Mouse (Mus musculus) liver, embryonic 15.5 days (tissue): ENCODE measurements at regions not wholly inside any gene's neighbourhood (a gene's known extent, or its start where the extent isn't known, plus 50 kb on each side); places are given as distances from the start of the nearest gene placed in this dataset.

Experiments
- ATAC-seq: fragments of 200-750 bp; cut with Nextera tagmentation; 2 replicates; pipeline ENCODE4 v1.8.0; 2017; ENCODE audit warnings: moderate number of reproducible peaks, mild to moderate bottlenecking, moderate library complexity; ENCODE audit not compliant: insufficient read depth
- H3K27ac ChIP-seq: fragments of 300-500 bp; sonication (generic); replicated peaks from 2 replicates; pipeline ENCODE4 v1.5.1; 2015; ENCODE audit warnings: mild to moderate bottlenecking, inconsistent platforms
- H3K27me3 ChIP-seq: fragments of 300-500 bp; sonication (generic); 2 replicates; pipeline ENCODE4 v1.6.1; 2015; ENCODE audit warnings: mild to moderate bottlenecking, inconsistent platforms
- H3K36me3 ChIP-seq: fragments of 300-500 bp; sonication (generic); replicated peaks from 2 replicates; pipeline ENCODE4 v1.6.1; 2015; ENCODE audit warnings: moderate library complexity, mild to moderate bottlenecking, inconsistent platforms
- H3K4me1 ChIP-seq: fragments of 300-500 bp; sonication (generic); replicated peaks from 2 replicates; pipeline ENCODE4 v1.6.1; 2015; ENCODE audit warnings: inconsistent platforms
- H3K4me2 ChIP-seq: fragments of 300-500 bp; sonication (generic); 2 replicates; pipeline ENCODE4 v1.6.1; 2015; ENCODE audit warnings: moderate library complexity, mild to moderate bottlenecking, inconsistent platforms
- H3K4me3 ChIP-seq: fragments of 300-500 bp; sonication (generic); replicated peaks from 2 replicates; pipeline ENCODE4 v1.5.1; 2015; ENCODE audit warnings: mild to moderate bottlenecking, inconsistent platforms
- H3K9ac ChIP-seq: fragments of 300-500 bp; sonication (generic); 2 replicates; pipeline ENCODE4 v1.6.1; 2015; ENCODE audit warnings: moderate library complexity, mild to moderate bottlenecking, inconsistent platforms
- H3K9me3 ChIP-seq: fragments of 300-500 bp; sonication (generic); replicated peaks from 2 replicates; pipeline ENCODE4 v1.6.1; 2016; ENCODE audit warnings: inconsistent platforms
- WGBS: fragments of 180-500 bp; shearing (Covaris S2); methylation state at CpG from one replicate; pipeline ENCODE4 v1.1.7; 2015; ENCODE audit warnings: mixed read lengths; ENCODE audit not compliant: insufficient replicate concordance; 5-methylcytosine and 5-hydroxymethylcytosine counted together

- no peak overlapping the region for H3K4me2 ChIP-seq
- H3K36me3 ChIP-seq, result no peaks in the 10 kb centered on the region
- ATAC-seq, result no peak
- 58% methylated on average over 10 of the region's 10 CpGs for WGBS
- H3K4me1 ChIP-seq, result peaks cover 13% of the 10 kb centered on the region
- no peaks in the 10 kb centered on the region for H3K9me3 ChIP-seq
- H3K27ac ChIP-seq, result peak overlapping the region; percentile 29; the same call in 1 of the 2 replicates
- H3K27me3 ChIP-seq, result no peaks in the 10 kb centered on the region
- H3K9ac ChIP-seq, result no peak overlapping the region
- H3K4me3 ChIP-seq, result no peak overlapping the region
Observed at GRCm38 (mm10) chr13:37598165-37598775, 179.9 kb upstream of the Rreb1 start.

- Histone ChIP-seq H3K4me1 (peaks cover 11% of the 10 kb centered on the region), H3K9me3 (no peaks in the 10 kb centered on the region), H3K4me2 (no peak overlapping the region), H3K36me3 (no peaks in the 10 kb centered on the region), H3K27ac (no peak overlapping the region), H3K27me3 (no peaks in the 10 kb centered on the region), H3K4me3 (no peak overlapping the region), H3K9ac (no peak overlapping the region)
- no peak for ATAC-seq
- WGBS, result 67% methylated on average over 1 of the region's 1 CpGs
Observed at GRCm38 (mm10) chr13:37599679-37600078, 178.5 kb upstream of the Rreb1 start.

- H3K9me3 ChIP-seq, result no peaks in the 10 kb centered on the region
- no peak overlapping the region for H3K27ac ChIP-seq
- no peak overlapping the region for H3K4me3 ChIP-seq
- H3K9ac ChIP-seq, result no peak overlapping the region
- no peak for ATAC-seq
- H3K4me2 ChIP-seq, result no peak overlapping the region
- 45% methylated on average over 9 of the region's 9 CpGs for WGBS
- H3K27me3 ChIP-seq, result no peaks in the 10 kb centered on the region
- peaks cover 10% of the 10 kb centered on the region for H3K4me1 ChIP-seq
- no peaks in the 10 kb centered on the region for H3K36me3 ChIP-seq
Observed at GRCm38 (mm10) chr13:37600172-37600571, 178.0 kb upstream of the Rreb1 start.

GRCm38 (mm10) chr13:37601068-37601467, 177.1 kb upstream of the Rreb1 start:
- H3K36me3 ChIP-seq, result no peaks in the 10 kb centered on the region
- WGBS, result 47% methylated on average over 7 of the region's 7 CpGs
- ATAC-seq, result no peak
- H3K4me3 ChIP-seq, result no peak overlapping the region
- no peak overlapping the region for H3K27ac ChIP-seq
- H3K9me3 ChIP-seq, result no peaks in the 10 kb centered on the region
- H3K4me1 ChIP-seq, result peaks cover 10% of the 10 kb centered on the region
- no peak overlapping the region for H3K4me2 ChIP-seq
- no peaks in the 10 kb centered on the region for H3K27me3 ChIP-seq
- no peak overlapping the region for H3K9ac ChIP-seq

- Histone ChIP-seq H3K36me3 (no peaks in the 10 kb centered on the region), H3K4me1 (peaks cover 7% of the 10 kb centered on the region; the same call in 1 of the 2 replicates), H3K9ac (no peak overlapping the region), H3K4me3 (no peak overlapping the region), H3K9me3 (no peaks in the 10 kb centered on the region), H3K4me2 (no peak overlapping the region), H3K27me3 (no peaks in the 10 kb centered on the region), H3K27ac (no peak overlapping the region)
- WGBS, result 56% methylated on average over 4 of the region's 4 CpGs
- no peak for ATAC-seq
Observed at GRCm38 (mm10) chr13:37602256-37602655, 175.9 kb upstream of the Rreb1 start.

- Histone ChIP-seq H3K36me3 (no peaks in the 10 kb centered on the region), H3K9me3 (no peaks in the 10 kb centered on the region), H3K4me3 (no peak overlapping the region), H3K4me2 (no peak overlapping the region), H3K27ac (no peak overlapping the region), H3K9ac (no peak overlapping the region), H3K27me3 (no peaks in the 10 kb centered on the region), H3K4me1 (no peaks in the 10 kb centered on the region)
- WGBS, result 44% methylated on average over 8 of the region's 8 CpGs
- ATAC-seq, result no peak
Observed at GRCm38 (mm10) chr13:37603226-37603994, 174.8 kb upstream of the Rreb1 start.

GRCm38 (mm10) chr13:37606250-37606649, 171.9 kb upstream of the Rreb1 start:
- Histone ChIP-seq H3K9me3 (no peaks in the 10 kb centered on the region), H3K4me3 (no peak overlapping the region), H3K9ac (no peak overlapping the region), H3K36me3 (no peaks in the 10 kb centered on the region), H3K4me1 (no peaks in the 10 kb centered on the region), H3K27ac (no peak overlapping the region), H3K27me3 (no peaks in the 10 kb centered on the region), H3K4me2 (no peak overlapping the region)
- no peak for ATAC-seq
- WGBS, result 27% methylated on average over 5 of the region's 5 CpGs

GRCm38 (mm10) chr13:37609085-37609484, 169.1 kb upstream of the Rreb1 start:
- 69% methylated on average over 5 of the region's 5 CpGs for WGBS
- ATAC-seq, result no peak
- Histone ChIP-seq H3K4me2 (no peak overlapping the region), H3K4me3 (no peak overlapping the region), H3K9me3 (no peaks in the 10 kb centered on the region), H3K9ac (no peak overlapping the region), H3K4me1 (no peaks in the 10 kb centered on the region), H3K27ac (no peak overlapping the region), H3K27me3 (no peaks in the 10 kb centered on the region), H3K36me3 (no peaks in the 10 kb centered on the region)

GRCm38 (mm10) chr13:37611387-37611786, 166.8 kb upstream of the Rreb1 start:
- H3K36me3 ChIP-seq, result no peaks in the 10 kb centered on the region
- H3K27ac ChIP-seq, result no peak overlapping the region
- no peak overlapping the region for H3K9ac ChIP-seq
- H3K9me3 ChIP-seq, result no peaks in the 10 kb centered on the region
- no peaks in the 10 kb centered on the region for H3K4me1 ChIP-seq
- no peaks in the 10 kb centered on the region for H3K27me3 ChIP-seq
- no peak overlapping the region for H3K4me2 ChIP-seq
- ATAC-seq, result no peak
- whole genome bisulfite sequencing, result 69% methylated on average over 3 of the region's 3 CpGs
- H3K4me3 ChIP-seq, result no peak overlapping the region

- Histone ChIP-seq H3K4me2 (no peak overlapping the region), H3K27ac (no peak overlapping the region), H3K4me3 (no peak overlapping the region), H3K4me1 (peaks cover 16% of the 10 kb centered on the region), H3K9ac (no peak overlapping the region), H3K9me3 (no peaks in the 10 kb centered on the region), H3K36me3 (no peaks in the 10 kb centered on the region), H3K27me3 (no peaks in the 10 kb centered on the region)
- no peak for ATAC-seq
- WGBS, result 66% methylated on average over 4 of the region's 4 CpGs
Observed at GRCm38 (mm10) chr13:37617015-37617414, 161.2 kb upstream of the Rreb1 start.

GRCm38 (mm10) chr13:37619841-37620725, 158.1 kb upstream of the Rreb1 start:
- no peaks in the 10 kb centered on the region for H3K27me3 ChIP-seq

More at GRCm38 (mm10) chr13:37619841-37620725, 158.1 kb upstream of the Rreb1 start:
- no peak overlapping the region for H3K4me3 ChIP-seq
- H3K36me3 ChIP-seq, result no peaks in the 10 kb centered on the region
- no peaks in the 10 kb centered on the region for H3K9me3 ChIP-seq
- ATAC-seq, result peak; percentile 83
- H3K27ac ChIP-seq, result peak overlapping the region; percentile 90
- H3K4me2 ChIP-seq, result peak overlapping the region; percentile 30
- no peak overlapping the region for H3K9ac ChIP-seq
- 18% methylated on average over 11 of the region's 11 CpGs for WGBS
- H3K4me1 ChIP-seq, result peaks cover 27% of the 10 kb centered on the region
